Mouse (Mus musculus): ENCODE data around the gene Cabp2. TPM values are rescaled to one million over a fixed set of nuclear protein-coding genes. Genes with fewer than 3 reads are reported as not detected.

Cabp2 gene
- polyA plus RNA-seq, 1 experiment from 2014 or later = not detected

- DNase-seq (ENCODE audit: low spot score) (no peak), ATAC-seq (replicated peaks; ENCODE audit: low FRiP score) (no peak)
- Histone ChIP-seq H3K4me3 (ENCODE audit: low read depth, low read length) (no peak overlapping the region), H3K9me3 (ENCODE audit: control insufficient read depth, low read length) (no peaks in the 10 kb centered on the region), H3K9ac (ENCODE audit: low read length) (no peak overlapping the region), H3K27ac (ENCODE audit: low read depth, low read length) (no peak overlapping the region), H3K36me3 (ENCODE audit: control insufficient read depth, insufficient read depth, low read length) (no peaks in the 10 kb centered on the region), H3K4me1 (replicated peaks; ENCODE audit: control insufficient read depth, insufficient read depth, low read length) (peaks cover 24% of the 10 kb centered on the region), H3K27me3 (ENCODE audit: control insufficient read depth, insufficient read depth, low read length) (peaks cover 9% of the 10 kb centered on the region; the same call in 1 of the 2 replicates), H3K4me2 (ENCODE audit: low read depth, low read length, severe bottlenecking) (no peak overlapping the region)
- WGBS = 91% methylated on average over 13 of the region's 13 CpGs
Measured at GRCm38 (mm10) chr19:4098426-4098825, 17.0 kb downstream of the Cabp2 start.

- H3K9me3 ChIP-seq (ENCODE audit: control insufficient read depth, low read length) = no peaks in the 10 kb centered on the region
- no peak overlapping the region for H3K9ac ChIP-seq (ENCODE audit: low read length)
- H3K4me1 ChIP-seq (replicated peaks; ENCODE audit: control insufficient read depth, insufficient read depth, low read length) = peaks cover 24% of the 10 kb centered on the region
- H3K27me3 ChIP-seq (ENCODE audit: control insufficient read depth, insufficient read depth, low read length) = peaks cover 9% of the 10 kb centered on the region; the same call in 1 of the 2 replicates
- peak; percentile 92 for DNase-seq (ENCODE audit: low spot score)
- ATAC-seq (replicated peaks; ENCODE audit: low FRiP score) = no peak
- peak overlapping the region; percentile 95; the same call in 1 of the 2 replicates for H3K4me2 ChIP-seq (ENCODE audit: low read depth, low read length, severe bottlenecking)
- H3K36me3 ChIP-seq (ENCODE audit: control insufficient read depth, insufficient read depth, low read length) = no peaks in the 10 kb centered on the region
- no peak overlapping the region for H3K4me3 ChIP-seq (ENCODE audit: low read depth, low read length)
- H3K27ac ChIP-seq (ENCODE audit: low read depth, low read length) = no peak overlapping the region
- 11% methylated on average over 9 of the region's 9 CpGs for WGBS
Measured at GRCm38 (mm10) chr19:4099056-4099455, 17.7 kb downstream of the Cabp2 start.

GRCm38 (mm10) chr19:4099837-4100717 is 18.7 kb downstream of the Cabp2 start, which contains the start of gene Pitpnm1:
Gene Pitpnm1 (plus strand): TSS chr19:4099998.
- peaks cover 24% of the 10 kb centered on the region for H3K4me1 ChIP-seq (replicated peaks; ENCODE audit: control insufficient read depth, insufficient read depth, low read length)
- H3K27me3 ChIP-seq (ENCODE audit: control insufficient read depth, insufficient read depth, low read length) = peaks cover 9% of the 10 kb centered on the region; the same call in 1 of the 2 replicates
- no peaks in the 10 kb centered on the region for H3K9me3 ChIP-seq (ENCODE audit: control insufficient read depth, low read length)
- H3K4me3 ChIP-seq (ENCODE audit: low read depth, low read length) = peak within 1 kb of the TSS; percentile 45
- H3K4me2 ChIP-seq (ENCODE audit: low read depth, low read length, severe bottlenecking) = peak within 1 kb of the TSS; percentile 95
- no peak within 1 kb of the TSS for H3K27ac ChIP-seq (ENCODE audit: low read depth, low read length)
- ATAC-seq (replicated peaks; ENCODE audit: low FRiP score) (no peak), DNase-seq (ENCODE audit: low spot score) (peak; percentile 80)
- under 1% methylated on average over 50 of the region's 53 CpGs for WGBS
- no peaks in the 10 kb centered on the region for H3K36me3 ChIP-seq (ENCODE audit: control insufficient read depth, insufficient read depth, low read length)
- H3K9ac ChIP-seq (ENCODE audit: low read length) = peak within 1 kb of the TSS; percentile 64

GRCm38 (mm10) chr19:4100718-4101261 is 19.4 kb downstream of the Cabp2 start:
- Histone ChIP-seq H3K4me3 (ENCODE audit: low read depth, low read length) (peak overlapping the region; percentile 45), H3K9me3 (ENCODE audit: control insufficient read depth, low read length) (no peaks in the 10 kb centered on the region), H3K27ac (ENCODE audit: low read depth, low read length) (no peak overlapping the region), H3K4me1 (replicated peaks; ENCODE audit: control insufficient read depth, insufficient read depth, low read length) (peaks cover 24% of the 10 kb centered on the region), H3K27me3 (ENCODE audit: control insufficient read depth, insufficient read depth, low read length) (peaks cover 9% of the 10 kb centered on the region; the same call in 1 of the 2 replicates), H3K36me3 (ENCODE audit: control insufficient read depth, insufficient read depth, low read length) (no peaks in the 10 kb centered on the region), H3K4me2 (ENCODE audit: low read depth, low read length, severe bottlenecking) (peak overlapping the region; percentile 95), H3K9ac (ENCODE audit: low read length) (peak overlapping the region; percentile 64)
- WGBS = under 1% methylated on average over 51 of the region's 52 CpGs
- DNase-seq (ENCODE audit: low spot score) (peak; percentile 81), ATAC-seq (replicated peaks; ENCODE audit: low FRiP score) (no peak)

GRCm38 (mm10) chr19:4101466-4101865 is 20.1 kb downstream of the Cabp2 start:
- Histone ChIP-seq H3K4me1 (replicated peaks; ENCODE audit: control insufficient read depth, insufficient read depth, low read length) (peaks cover 24% of the 10 kb centered on the region), H3K27ac (ENCODE audit: low read depth, low read length) (no peak overlapping the region)

GRCm38 (mm10) chr19:4102049-4102448 is 20.7 kb downstream of the Cabp2 start:
- ATAC-seq (replicated peaks; ENCODE audit: low FRiP score) (no peak), DNase-seq (ENCODE audit: low spot score) (no peak)
- H3K9ac ChIP-seq (ENCODE audit: low read length) = no peak overlapping the region
- H3K4me1 ChIP-seq (replicated peaks; ENCODE audit: control insufficient read depth, insufficient read depth, low read length) = peaks cover 24% of the 10 kb centered on the region
- WGBS = 86% methylated on average over 2 of the region's 2 CpGs
- H3K27ac ChIP-seq (ENCODE audit: low read depth, low read length) = no peak overlapping the region
- no peak overlapping the region for H3K4me2 ChIP-seq (ENCODE audit: low read depth, low read length, severe bottlenecking)
- H3K36me3 ChIP-seq (ENCODE audit: control insufficient read depth, insufficient read depth, low read length) = no peaks in the 10 kb centered on the region
- no peak overlapping the region for H3K4me3 ChIP-seq (ENCODE audit: low read depth, low read length)
- no peaks in the 10 kb centered on the region for H3K9me3 ChIP-seq (ENCODE audit: control insufficient read depth, low read length)
- H3K27me3 ChIP-seq (ENCODE audit: control insufficient read depth, insufficient read depth, low read length) = peaks cover 9% of the 10 kb centered on the region; the same call in 1 of the 2 replicates

More at GRCm38 (mm10) chr19:4101466-4101865, 20.1 kb downstream of the Cabp2 start:
- peaks cover 9% of the 10 kb centered on the region; the same call in 1 of the 2 replicates for H3K27me3 ChIP-seq (ENCODE audit: control insufficient read depth, insufficient read depth, low read length)
- no peaks in the 10 kb centered on the region for H3K36me3 ChIP-seq (ENCODE audit: control insufficient read depth, insufficient read depth, low read length)
- no peak for DNase-seq (ENCODE audit: low spot score)
- 48% methylated on average over 6 of the region's 6 CpGs for WGBS
- ATAC-seq (replicated peaks; ENCODE audit: low FRiP score) = no peak
- H3K9ac ChIP-seq (ENCODE audit: low read length) = peak overlapping the region; percentile 64
- no peaks in the 10 kb centered on the region for H3K9me3 ChIP-seq (ENCODE audit: control insufficient read depth, low read length)
- peak overlapping the region; percentile 95 for H3K4me2 ChIP-seq (ENCODE audit: low read depth, low read length, severe bottlenecking)
- H3K4me3 ChIP-seq (ENCODE audit: low read depth, low read length) = peak overlapping the region; percentile 45

- Histone ChIP-seq H3K9me3 (ENCODE audit: control insufficient read depth, low read length) (no peaks in the 10 kb centered on the region), H3K9ac (ENCODE audit: low read length) (no peak overlapping the region), H3K36me3 (ENCODE audit: control insufficient read depth, insufficient read depth, low read length) (no peaks in the 10 kb centered on the region), H3K4me2 (ENCODE audit: low read depth, low read length, severe bottlenecking) (no peak overlapping the region), H3K27me3 (ENCODE audit: control insufficient read depth, insufficient read depth, low read length) (peaks cover 9% of the 10 kb centered on the region; the same call in 1 of the 2 replicates), H3K4me1 (replicated peaks; ENCODE audit: control insufficient read depth, insufficient read depth, low read length) (peaks cover 23% of the 10 kb centered on the region), H3K4me3 (ENCODE audit: low read depth, low read length) (no peak overlapping the region), H3K27ac (ENCODE audit: low read depth, low read length) (no peak overlapping the region)
- DNase-seq (ENCODE audit: low spot score) (no peak), ATAC-seq (replicated peaks; ENCODE audit: low FRiP score) (no peak)
- WGBS = 96% methylated on average over 12 of the region's 12 CpGs
Measured at GRCm38 (mm10) chr19:4102626-4103025, 21.2 kb downstream of the Cabp2 start.

- H3K27me3 ChIP-seq (ENCODE audit: control insufficient read depth, insufficient read depth, low read length) = peaks cover 9% of the 10 kb centered on the region; the same call in 1 of the 2 replicates
Measured at GRCm38 (mm10) chr19:4103294-4103693, 21.9 kb downstream of the Cabp2 start.

More at GRCm38 (mm10) chr19:4103294-4103693, 21.9 kb downstream of the Cabp2 start:
- no peak for ATAC-seq (replicated peaks; ENCODE audit: low FRiP score)
- Histone ChIP-seq H3K4me3 (ENCODE audit: low read depth, low read length) (no peak overlapping the region), H3K4me2 (ENCODE audit: low read depth, low read length, severe bottlenecking) (no peak overlapping the region), H3K36me3 (ENCODE audit: control insufficient read depth, insufficient read depth, low read length) (no peaks in the 10 kb centered on the region), H3K9ac (ENCODE audit: low read length) (no peak overlapping the region; the same call in 1 of the 2 replicates), H3K27ac (ENCODE audit: low read depth, low read length) (no peak overlapping the region), H3K4me1 (replicated peaks; ENCODE audit: control insufficient read depth, insufficient read depth, low read length) (peaks cover 19% of the 10 kb centered on the region), H3K9me3 (ENCODE audit: control insufficient read depth, low read length) (no peaks in the 10 kb centered on the region)
- WGBS = 95% methylated on average over 18 of the region's 18 CpGs
- no peak for DNase-seq (ENCODE audit: low spot score)
